Mouse (Mus musculus) liver, adult 2 months (tissue): ENCODE results near the gene Rad51b.

Experiments
- CTCF ChIP-seq: fragments of 200-500 bp; IDR thresholded peaks from 2 replicates; pipeline ENCODE4 v1.5.1; 2011; ENCODE audit warnings: low read depth, low read length, control low read depth
- POLR2A ChIP-seq: fragments of 200-500 bp; IDR thresholded peaks from 2 replicates; pipeline ENCODE4 v1.6.1; 2011; ENCODE audit warnings: low read length, control low read depth; ENCODE audit not compliant: insufficient read depth; ENCODE audit errors: extremely low read depth

- TF ChIP-seq POLR2A (no peak), CTCF (no peak)
Measured at GRCm38 (mm10) chr12:79436035-79436434, 139.0 kb downstream of the Rad51b start.
